Mouse (Mus musculus) lung, postnatal 0 days (tissue): ENCODE results near the gene Lypd6. TPM values are rescaled to one million over a fixed set of nuclear protein-coding genes. Genes with fewer than 3 reads are reported as not detected.
A peak's percentile ranks its signal among the peaks of the same experiment; 100 is the strongest.

Source experiments
- ATAC-seq: fragments of 200-750 bp; cut with Nextera tagmentation; 2 replicates; pipeline ENCODE4 v1.8.0; 2017; ENCODE audit warnings: moderate library complexity
- DNase-seq: peaks from one replicate; pipeline ENCODE4 v3.0.0-alpha.2; 2016; ENCODE audit warnings: low spot score
- H3K27ac ChIP-seq: fragments of 300-500 bp; sonication (generic); 2 replicates; pipeline ENCODE4 v1.5.1; 2014; ENCODE audit warnings: antibody characterized with exemption, mild to moderate bottlenecking, low read length, mixed read lengths
- H3K27me3 ChIP-seq: fragments of 300-500 bp; sonication (generic); replicated peaks from 2 replicates; pipeline ENCODE4 v1.6.1; 2014; ENCODE audit warnings: low read length, mixed read lengths; ENCODE audit not compliant: insufficient read depth
- H3K36me3 ChIP-seq: fragments of 300-500 bp; sonication (generic); 2 replicates; pipeline ENCODE4 v1.6.1; 2014; ENCODE audit warnings: low read length, mixed read lengths; ENCODE audit not compliant: insufficient read depth
- H3K4me1 ChIP-seq: fragments of 300-500 bp; sonication (generic); 2 replicates; pipeline ENCODE4 v1.6.1; 2014; ENCODE audit warnings: antibody characterized with exemption, low read depth, low read length, mixed read lengths; ENCODE audit not compliant: insufficient read depth
- H3K4me2 ChIP-seq: fragments of 300-500 bp; sonication (generic); replicated peaks from 2 replicates; pipeline ENCODE4 v1.6.1; 2014; ENCODE audit warnings: low read depth, mild to moderate bottlenecking, low read length, moderate library complexity, mixed read lengths
- H3K4me3 ChIP-seq: fragments of 300-500 bp; sonication (generic); 2 replicates; pipeline ENCODE4 v1.5.1; 2014; ENCODE audit warnings: low read depth, low read length
- H3K9ac ChIP-seq: fragments of 300-500 bp; sonication (generic); replicated peaks from 2 replicates; pipeline ENCODE4 v1.6.1; 2014; ENCODE audit warnings: low read depth, mild to moderate bottlenecking
- H3K9me3 ChIP-seq: fragments of 300-500 bp; sonication (generic); 2 replicates; pipeline ENCODE4 v1.6.1; 2016; ENCODE audit warnings: low read length, mixed read lengths
- CTCF ChIP-seq: IDR thresholded peaks from 2 replicates; pipeline ENCODE4 v1.5.1; 2016; ENCODE audit warnings: antibody characterized with exemption, mild to moderate bottlenecking
- EP300 ChIP-seq: IDR thresholded peaks from 2 replicates; pipeline ENCODE4 v1.6.1; 2016; ENCODE audit warnings: antibody characterized with exemption, mild to moderate bottlenecking, control low read depth
- WGBS: fragments of 180-500 bp; shearing (Covaris S2); extraction: QIAGEN DNeasy Blood & Tissue Kit; methylation state at CpG from one replicate; pipeline ENCODE4 v1.1.7; 2014; 5-methylcytosine and 5-hydroxymethylcytosine counted together
- polyA plus RNA-seq: library from polyadenylated mRNA; unstranded; fragments of >200 nt; fragmentation: Nextera tagmentation; extraction: Ambion mirVana; gene quantifications from 2 replicates; pipeline ENCODE4 v1.2.1, GENCODE M21; 2015

Gene Lypd6
- polyA plus RNA-seq, 1 experiment from 2014 or later = 0.78 TPM

GRCm38 (mm10) chr2:50173730-50174528, 107.7 kb downstream of the Lypd6 start:
- Histone ChIP-seq H3K27me3 (no peaks in the 10 kb centered on the region), H3K9me3 (no peaks in the 10 kb centered on the region), H3K27ac (no peak overlapping the region), H3K4me3 (no peak overlapping the region), H3K4me2 (no peak overlapping the region), H3K36me3 (no peaks in the 10 kb centered on the region), H3K9ac (no peak overlapping the region), H3K4me1 (no peaks in the 10 kb centered on the region)
- ATAC-seq (no peak), DNase-seq (no peak)
- 84% methylated on average over 12 of the region's 12 CpGs for WGBS
- no peak for TF ChIP-seq EP300
- no peak for TF ChIP-seq CTCF

- H3K4me1 ChIP-seq = no peaks in the 10 kb centered on the region
- no peak overlapping the region for H3K9ac ChIP-seq
- no peaks in the 10 kb centered on the region for H3K9me3 ChIP-seq
- 0 out of 2 replicates have a peak overlapping the region, but pooled peaks have one; percentile 14 for H3K4me2 ChIP-seq
- H3K27me3 ChIP-seq = no peaks in the 10 kb centered on the region
- no peak overlapping the region for H3K4me3 ChIP-seq
- no peaks in the 10 kb centered on the region for H3K36me3 ChIP-seq
- ATAC-seq = peak; percentile 96
- TF ChIP-seq EP300 (peak; percentile 71), CTCF (no peak)
- peak; percentile 78 for DNase-seq
- 31% methylated on average over 4 of the region's 4 CpGs for WGBS
- H3K27ac ChIP-seq = 0 out of 2 replicates have a peak overlapping the region, but pooled peaks have one; percentile 26
These were observed 109.5 kb downstream of the Lypd6 start for GRCm38 (mm10) chr2:50175709-50176108.

- ATAC-seq (no peak), DNase-seq (no peak)
- Histone ChIP-seq H3K4me2 (no peak overlapping the region), H3K27me3 (no peaks in the 10 kb centered on the region), H3K36me3 (no peaks in the 10 kb centered on the region), H3K9me3 (no peaks in the 10 kb centered on the region), H3K4me3 (no peak overlapping the region), H3K27ac (no peak overlapping the region), H3K4me1 (no peaks in the 10 kb centered on the region), H3K9ac (no peak overlapping the region)
- 82% methylated on average over 5 of the region's 5 CpGs for WGBS
- TF ChIP-seq EP300 (no peak), CTCF (no peak)
These were observed 112.9 kb downstream of the Lypd6 start for GRCm38 (mm10) chr2:50179164-50179563.

- no peak overlapping the region for H3K4me2 ChIP-seq
- no peaks in the 10 kb centered on the region for H3K9me3 ChIP-seq
- H3K36me3 ChIP-seq = no peaks in the 10 kb centered on the region
- WGBS = 89% methylated on average over 3 of the region's 3 CpGs
- no peak overlapping the region for H3K9ac ChIP-seq
- TF ChIP-seq EP300 = no peak
- TF ChIP-seq CTCF = no peak
- DNase-seq (no peak), ATAC-seq (no peak)
- no peaks in the 10 kb centered on the region for H3K4me1 ChIP-seq
- H3K27ac ChIP-seq = no peak overlapping the region
- no peaks in the 10 kb centered on the region for H3K27me3 ChIP-seq
- no peak overlapping the region for H3K4me3 ChIP-seq
These were observed 114.2 kb downstream of the Lypd6 start for GRCm38 (mm10) chr2:50180423-50180822.

GRCm38 (mm10) chr2:50181332-50181731, 115.1 kb downstream of the Lypd6 start:
- Histone ChIP-seq H3K4me3 (no peak overlapping the region), H3K27ac (no peak overlapping the region), H3K4me1 (no peaks in the 10 kb centered on the region), H3K36me3 (no peaks in the 10 kb centered on the region), H3K4me2 (no peak overlapping the region), H3K27me3 (no peaks in the 10 kb centered on the region), H3K9me3 (no peaks in the 10 kb centered on the region), H3K9ac (no peak overlapping the region)
- DNase-seq (peak; percentile 11), ATAC-seq (no peak)
- 86% methylated on average over 3 of the region's 3 CpGs for WGBS
- TF ChIP-seq CTCF = no peak
- TF ChIP-seq EP300 = no peak

GRCm38 (mm10) chr2:50186711-50187405, 120.6 kb downstream of the Lypd6 start:
- no peak overlapping the region for H3K27ac ChIP-seq
- no peak overlapping the region for H3K9ac ChIP-seq
- no peaks in the 10 kb centered on the region for H3K4me1 ChIP-seq
- H3K4me2 ChIP-seq = no peak overlapping the region
- H3K27me3 ChIP-seq = no peaks in the 10 kb centered on the region
- no peak overlapping the region for H3K4me3 ChIP-seq
- no peaks in the 10 kb centered on the region for H3K9me3 ChIP-seq
- TF ChIP-seq EP300 (no peak), CTCF (no peak)
- no peak for DNase-seq
- 18% methylated on average over 12 of the region's 12 CpGs for WGBS
- H3K36me3 ChIP-seq = no peaks in the 10 kb centered on the region
- ATAC-seq = no peak
